Mouse (Mus musculus) right cerebral cortex, postnatal 10 days (tissue): ENCODE data around the gene Frem2.

Experiments
- DNase-seq, 2 experiments: peaks; one replicate each; pipeline ENCODE4 v3.0.0; 2021; ENCODE audit warnings: low spot score in 2 of 2

Frem2 gene

GRCm38 (mm10) chr3:53469650-53470049 lies 187.5 kb downstream of the Frem2 start:
- DNase-seq = no peak

DNA sequence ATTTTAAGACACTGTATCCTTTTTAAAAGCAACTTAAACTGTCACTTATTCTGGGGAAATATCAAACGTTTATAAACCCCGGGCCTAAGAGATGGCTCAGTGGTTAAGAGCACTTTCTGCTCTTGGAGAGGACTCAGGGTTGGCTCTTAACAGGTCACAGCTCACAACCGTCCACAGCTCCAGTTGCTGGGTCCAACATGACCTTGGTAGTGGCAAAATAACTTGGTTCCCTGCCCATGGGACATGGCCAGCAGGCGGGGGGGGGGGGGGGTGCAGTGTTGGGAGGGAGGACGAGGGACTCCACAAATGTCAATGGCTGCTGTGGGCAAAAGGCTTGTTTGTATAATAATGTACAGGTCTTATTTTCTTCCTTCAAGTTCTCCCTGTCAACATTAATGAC lies 189.8 kb downstream of the Frem2 start:
- DNase-seq = no peak

DNA sequence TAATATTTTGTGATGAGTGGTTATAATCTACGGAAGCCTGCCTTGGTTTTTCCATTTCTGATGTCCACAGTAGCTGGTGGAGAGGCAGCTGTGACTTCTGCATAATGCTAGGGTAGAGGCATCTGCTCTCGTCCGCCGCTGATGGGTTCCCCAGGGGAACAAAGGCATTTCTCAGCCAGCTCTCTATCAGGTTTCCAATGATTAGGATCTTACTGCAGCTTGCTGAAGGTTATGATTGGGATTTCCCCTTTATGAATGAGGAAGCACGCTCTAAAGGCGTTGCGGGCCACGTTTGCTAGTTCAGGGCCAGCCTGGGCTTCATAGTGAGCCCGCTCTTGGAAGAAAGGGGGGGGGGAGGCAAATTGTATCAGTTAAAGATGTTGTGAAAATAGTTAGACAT lies 190.7 kb downstream of the Frem2 start:
- DNase-seq = no peak

DNA sequence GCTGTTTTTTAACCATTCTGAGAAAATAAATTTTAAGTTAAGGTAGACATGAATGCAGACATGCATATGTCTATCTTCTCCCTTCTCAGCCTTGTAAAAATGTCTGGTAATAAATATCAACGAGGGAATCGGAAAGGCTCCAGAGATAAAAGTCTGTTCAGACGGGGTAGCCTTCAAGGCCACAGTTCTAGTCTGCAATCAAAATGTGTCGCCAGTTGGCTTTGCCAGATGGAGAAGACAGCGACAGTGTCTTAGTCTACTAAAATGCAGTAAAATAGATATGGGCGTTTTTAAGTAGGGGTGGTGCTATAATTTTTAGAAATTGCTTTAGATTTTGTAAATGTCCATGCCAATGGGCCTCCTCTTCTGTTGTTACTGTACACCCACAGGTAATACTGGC lies 191.8 kb downstream of the Frem2 start:
- DNase-seq = peak in 1 of 2 experiments; percentile 37

DNA sequence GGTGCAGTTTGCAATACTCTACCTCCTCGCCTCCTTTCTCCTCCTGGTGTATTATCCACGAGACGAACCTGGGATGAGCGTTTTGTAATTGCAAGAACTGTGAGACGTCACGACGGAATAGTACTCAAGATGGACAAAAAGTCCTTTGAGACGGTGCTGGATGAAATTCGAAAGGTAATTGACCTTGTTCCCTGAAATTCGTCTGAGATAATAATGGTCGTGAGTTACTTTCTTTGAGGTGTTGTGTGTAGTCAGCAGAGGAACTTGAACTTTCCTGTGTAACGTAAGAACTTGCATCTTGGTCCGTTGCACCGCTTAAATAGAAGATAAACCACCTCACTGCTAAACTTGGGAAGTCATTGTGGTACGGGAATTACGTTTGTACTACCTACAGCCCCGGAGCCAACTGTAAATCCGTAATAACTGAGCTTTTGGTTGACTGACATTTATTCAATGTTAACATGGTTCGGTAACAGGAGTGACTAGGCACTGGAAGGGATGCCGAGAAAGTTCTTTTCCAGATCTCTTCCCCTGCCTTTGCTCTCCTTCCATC lies 192.9 kb downstream of the Frem2 start:
- DNase-seq = no peak
